ENCODE assay signal across 27 mouse cellular contexts in genomic region chr6:28051966-28052365, GRCm38 (mm10).
DNase-seq lines count a peak whose midpoint lies in the region; ATAC-seq and TF ChIP-seq lines count a peak whose summit lies in the region.
"Had no signal": no experiment of that assay in that cellular context is flagged by ENCODE, and none has a peak within 500 bp of the region (broad histone marks: within the 10 kb centered on the region; RNA-seq: fewer than 3 reads in every experiment).

No protein-coding gene starts in this region.

- no peaks in the 10 kb centered on the region for H3K27me3 ChIP-seq in liver, adult 2 months (ENCODE audit: control insufficient read depth, insufficient read depth, low read length)
- no peaks in the 10 kb centered on the region for H3K27me3 ChIP-seq in liver, embryonic 11.5 days (replicated peaks; ENCODE audit: control insufficient read depth, insufficient read depth, low read length)
- H3K27me3 ChIP-seq: CH12.LX; embryonic facial prominence, embryonic 13.5 days; embryonic facial prominence, embryonic 15.5 days; forebrain, embryonic 12.5 days had no signal

- no peak overlapping the region for H3K27ac ChIP-seq in liver, adult 2 months (replicated peaks; ENCODE audit: insufficient read depth, low read depth, low read length)
- H3K27ac ChIP-seq in liver, embryonic 11.5 days (ENCODE audit: low read depth, low read length): no peak overlapping the region
- H3K27ac ChIP-seq: embryonic facial prominence, embryonic 13.5 days; embryonic facial prominence, embryonic 15.5 days; forebrain, embryonic 10.5 days; forebrain, embryonic 12.5 days had no signal

- WGBS in liver, adult 2 months: 42% methylated on average over 2 of the region's 2 CpGs
- 80% methylated on average over 2 of the region's 2 CpGs for WGBS in liver, embryonic 11.5 days

- no peaks in the 10 kb centered on the region for H3K36me3 ChIP-seq in liver, adult 2 months (ENCODE audit: control insufficient read depth, insufficient read depth, low read length)
- H3K36me3 ChIP-seq in liver, embryonic 11.5 days (ENCODE audit: control insufficient read depth, insufficient read depth, low read length): no peaks in the 10 kb centered on the region
- H3K36me3 ChIP-seq: embryonic facial prominence, embryonic 13.5 days; embryonic facial prominence, embryonic 15.5 days; forebrain, embryonic 10.5 days; forebrain, embryonic 12.5 days; G1E had no signal

- DNase-seq in liver, adult 2 months (ENCODE audit: extremely low read depth, low read depth, low spot score): peak; percentile 74
- DNase-seq in liver, embryonic 11.5 days (ENCODE audit: low spot score): no peak
- peak; percentile 92 for DNase-seq in Muller cell, postnatal 12 days (ENCODE audit: inconsistent ontology term)
- DNase-seq in brain, embryonic 14.5 days (ENCODE audit: low read depth): peak; percentile 8
- DNase-seq in left cerebral cortex, adult 9 months (ENCODE audit: low spot score in 2 of 2): no peak
- DNase-seq: adrenal gland, adult 8-10 months; adrenal gland, postnatal 14 days; adrenal gland, postnatal 36 days; B cell, adult 2 months; cerebellum, adult 11 months; cerebellum, adult 18-20 months; cerebellum, adult 8-10 months; cerebellum, adult 9-11 months; cerebellum, postnatal 14 days; cerebellum, postnatal 36 days; embryo, embryonic 11 days had no signal

- H3K4me1 ChIP-seq in liver, adult 2 months (ENCODE audit: control insufficient read depth, insufficient read depth, low read length): peaks cover 1% of the 10 kb centered on the region; the same call in 1 of the 2 replicates
- no peaks in the 10 kb centered on the region for H3K4me1 ChIP-seq in liver, embryonic 11.5 days (replicated peaks; ENCODE audit: control insufficient read depth, insufficient read depth, low read length)
- H3K4me1 ChIP-seq: embryonic facial prominence, embryonic 13.5 days; embryonic facial prominence, embryonic 15.5 days; forebrain, embryonic 10.5 days; forebrain, embryonic 12.5 days had no signal

- H3K9ac ChIP-seq in liver, adult 2 months (ENCODE audit: low read depth, low read length): no peak overlapping the region
- H3K9ac ChIP-seq in liver, embryonic 11.5 days (ENCODE audit: low read depth, low read length): no peak overlapping the region
- H3K9ac ChIP-seq: embryonic facial prominence, embryonic 13.5 days; embryonic facial prominence, embryonic 15.5 days; forebrain, embryonic 12.5 days had no signal

- H3K9me3 ChIP-seq in liver, embryonic 11.5 days (ENCODE audit: control insufficient read depth, low read length): no peaks in the 10 kb centered on the region
- H3K9me3 ChIP-seq: embryonic facial prominence, embryonic 13.5 days; embryonic facial prominence, embryonic 15.5 days; forebrain, embryonic 10.5 days; forebrain, embryonic 12.5 days; G1E had no signal

- no peak for ATAC-seq in liver, embryonic 11.5 days (replicated peaks; ENCODE audit: low FRiP score)
- ATAC-seq: activated CD4-positive, CD25-positive, alpha-beta regulatory T cell, adult 4 months; CD4-positive, CD25-positive, alpha-beta regulatory T cell, adult 4 months; forebrain, embryonic 14.5 days; forebrain, embryonic 16.5 days had no signal

- no peaks in the 10 kb centered on the region for H3K79me2 ChIP-seq in liver, adult 2 months (ENCODE audit: control insufficient read depth, insufficient read depth, low read length)

- no peak overlapping the region for H3K4me2 ChIP-seq in liver, embryonic 11.5 days
- H3K4me2 ChIP-seq: embryonic facial prominence, embryonic 13.5 days; embryonic facial prominence, embryonic 15.5 days; forebrain, embryonic 12.5 days had no signal

- no peak for TF ChIP-seq POLR2A in liver, adult 2 months (IDR thresholded peaks at IDR 0.05; ENCODE audit: extremely low read depth, insufficient read depth, low read length)
- no peak for TF ChIP-seq POLR2A in brain, embryonic 14.5 days (IDR thresholded peaks at IDR 0.05; ENCODE audit: borderline replicate concordance, extremely low read depth, insufficient read depth, insufficient read length, poor library complexity, severe bottlenecking)

- H3K4me3 ChIP-seq in liver, adult 2 months (ENCODE audit: insufficient read depth, low read depth, low read length): no peak overlapping the region
- H3K4me3 ChIP-seq in liver, embryonic 11.5 days (ENCODE audit: low read depth, low read length): no peak overlapping the region
- H3K4me3 ChIP-seq: embryonic facial prominence, embryonic 13.5 days; embryonic facial prominence, embryonic 15.5 days; erythroblast, embryonic 14.5 days; forebrain, embryonic 10.5 days; forebrain, embryonic 12.5 days had no signal

- TF ChIP-seq CTCF in liver, adult 2 months (IDR thresholded peaks at IDR 0.05; ENCODE audit: low read depth, low read length): no peak
- no peak for TF ChIP-seq CTCF in brain, embryonic 14.5 days (IDR thresholded peaks at IDR 0.05; ENCODE audit: borderline replicate concordance, extremely low read depth, insufficient read depth, insufficient read length)

Comparison
In these comparisons a context has a peak if more than half of its experiments do, and no peak if none do; other contexts are left out.
1. DNase-seq: peak in liver, adult 2 months (single experiment), Muller cell, postnatal 12 days (single experiment) and brain, embryonic 14.5 days (single experiment); none in liver, embryonic 11.5 days (single experiment) and left cerebral cortex, adult 9 months (0 of 2).